Mouse (Mus musculus): ENCODE data around the gene Nppc. TPM values are rescaled to one million over a fixed set of nuclear protein-coding genes. Genes with fewer than 3 reads are reported as not detected.

Gene Nppc
- polyA plus RNA-seq, 1 experiment, result not detected

GRCm38 (mm10) chr1:86633840-86634750, 36.3 kb downstream of the Nppc start:
- no peaks in the 10 kb centered on the region for H3K36me3 ChIP-seq (ENCODE audit: control insufficient read depth)
- H3K9me3 ChIP-seq (ENCODE audit: control insufficient read depth, low read length), result no peaks in the 10 kb centered on the region
- no peak overlapping the region for H3K4me3 ChIP-seq (replicated peaks)
- H3K4me1 ChIP-seq (ENCODE audit: control insufficient read depth), result no peaks in the 10 kb centered on the region
- TF ChIP-seq TAL1 (IDR thresholded peaks at IDR 0.05; ENCODE audit: low read length) (no peak), GATA1 (IDR thresholded peaks at IDR 0.05; ENCODE audit: low read length) (no peak)
- H3K27me3 ChIP-seq (ENCODE audit: control insufficient read depth), result no peaks in the 10 kb centered on the region

DNA sequence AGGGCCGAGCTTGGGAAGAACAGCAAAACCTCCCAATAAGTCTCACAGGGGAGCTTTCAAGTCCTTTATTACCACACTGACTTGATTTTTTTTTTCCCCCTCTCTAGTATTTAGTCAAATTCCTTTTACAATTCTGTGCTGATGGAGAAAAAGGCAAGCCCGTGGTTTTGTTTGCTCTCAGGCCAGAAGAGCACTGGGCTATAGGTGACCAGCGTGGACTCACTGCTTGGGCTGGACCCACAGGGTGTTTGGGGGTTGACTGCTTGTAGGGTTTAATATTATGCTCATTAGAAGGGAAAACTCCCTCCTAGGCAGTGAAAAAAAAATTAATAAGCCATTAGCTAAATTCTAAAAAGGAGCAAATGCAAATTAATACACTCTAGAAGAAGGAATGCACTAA, 36.9 kb downstream of the Nppc start:
- Histone ChIP-seq H3K9me3 (ENCODE audit: control insufficient read depth, low read length) (no peaks in the 10 kb centered on the region), H3K27me3 (ENCODE audit: control insufficient read depth) (no peaks in the 10 kb centered on the region), H3K4me3 (replicated peaks) (no peak overlapping the region), H3K36me3 (ENCODE audit: control insufficient read depth) (no peaks in the 10 kb centered on the region), H3K4me1 (ENCODE audit: control insufficient read depth) (no peaks in the 10 kb centered on the region)
- TF ChIP-seq GATA1 (IDR thresholded peaks at IDR 0.05; ENCODE audit: low read length), result no peak
- no peak for TF ChIP-seq TAL1 (IDR thresholded peaks at IDR 0.05; ENCODE audit: low read length)

DNA sequence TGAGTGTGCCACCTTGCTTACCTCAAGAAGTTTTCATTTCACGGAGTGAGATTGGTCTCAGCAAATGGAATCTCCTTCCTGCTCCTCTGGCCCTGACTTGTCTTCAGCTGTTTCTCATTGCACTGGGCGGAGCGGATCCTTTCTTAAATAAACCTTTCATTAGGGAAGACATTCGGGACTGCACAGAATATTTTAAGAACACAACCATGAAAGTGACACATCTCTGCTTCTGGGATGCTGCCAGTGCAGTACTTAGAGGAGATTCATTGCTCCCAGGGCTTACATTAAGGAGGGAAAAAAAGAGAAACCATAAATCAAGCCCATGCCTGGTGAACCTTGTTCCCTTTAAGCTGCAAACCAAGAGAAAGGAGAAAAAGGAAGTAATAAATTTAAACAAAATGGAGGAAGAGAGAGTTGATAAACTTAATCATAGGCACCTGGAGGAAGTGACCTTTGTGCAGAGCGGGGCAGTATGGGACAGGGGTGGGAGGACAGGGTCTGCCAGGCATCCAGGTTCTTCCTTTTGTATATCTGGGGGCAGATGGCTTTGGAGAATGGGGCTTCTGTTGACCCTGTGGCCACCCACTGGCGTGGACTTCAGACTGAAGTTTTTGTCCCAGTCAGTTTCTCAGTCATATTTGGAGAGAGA, 37.5 kb downstream of the Nppc start:
- Histone ChIP-seq H3K36me3 (ENCODE audit: control insufficient read depth) (no peaks in the 10 kb centered on the region), H3K4me3 (replicated peaks) (no peak overlapping the region), H3K9me3 (ENCODE audit: control insufficient read depth, low read length) (no peaks in the 10 kb centered on the region), H3K27me3 (ENCODE audit: control insufficient read depth) (no peaks in the 10 kb centered on the region), H3K4me1 (ENCODE audit: control insufficient read depth) (no peaks in the 10 kb centered on the region)
- TF ChIP-seq GATA1 (IDR thresholded peaks at IDR 0.05; ENCODE audit: low read length) (no peak), TAL1 (IDR thresholded peaks at IDR 0.05; ENCODE audit: low read length) (no peak)

DNA sequence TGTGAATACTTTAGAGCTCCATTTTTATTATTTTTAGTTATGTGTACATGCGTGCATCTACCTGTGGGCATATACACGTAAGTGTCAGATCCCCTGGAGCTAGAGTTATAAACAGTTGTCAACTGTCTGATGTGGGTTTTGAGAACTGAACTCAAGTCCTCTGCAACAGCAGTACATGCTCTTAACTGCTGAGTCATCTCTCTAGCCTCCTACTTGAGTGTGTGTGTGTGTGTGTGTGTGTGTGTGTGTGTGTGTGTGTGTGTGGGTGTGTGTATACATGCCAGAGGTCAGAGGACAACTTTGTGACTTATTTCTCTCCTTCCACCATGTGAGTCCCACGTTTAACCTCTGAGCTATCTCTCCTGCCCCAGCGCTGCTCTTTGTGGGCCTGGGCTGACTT, 39.8 kb downstream of the Nppc start:
- H3K4me1 ChIP-seq (ENCODE audit: control insufficient read depth), result no peaks in the 10 kb centered on the region
- H3K27me3 ChIP-seq (ENCODE audit: control insufficient read depth), result no peaks in the 10 kb centered on the region
- no peaks in the 10 kb centered on the region for H3K36me3 ChIP-seq (ENCODE audit: control insufficient read depth)
- TF ChIP-seq TAL1 (IDR thresholded peaks at IDR 0.05; ENCODE audit: low read length), result no peak
- TF ChIP-seq GATA1 (IDR thresholded peaks at IDR 0.05; ENCODE audit: low read length), result no peak
- no peaks in the 10 kb centered on the region for H3K9me3 ChIP-seq (ENCODE audit: control insufficient read depth, low read length)
- no peak overlapping the region for H3K4me3 ChIP-seq (replicated peaks)

DNA sequence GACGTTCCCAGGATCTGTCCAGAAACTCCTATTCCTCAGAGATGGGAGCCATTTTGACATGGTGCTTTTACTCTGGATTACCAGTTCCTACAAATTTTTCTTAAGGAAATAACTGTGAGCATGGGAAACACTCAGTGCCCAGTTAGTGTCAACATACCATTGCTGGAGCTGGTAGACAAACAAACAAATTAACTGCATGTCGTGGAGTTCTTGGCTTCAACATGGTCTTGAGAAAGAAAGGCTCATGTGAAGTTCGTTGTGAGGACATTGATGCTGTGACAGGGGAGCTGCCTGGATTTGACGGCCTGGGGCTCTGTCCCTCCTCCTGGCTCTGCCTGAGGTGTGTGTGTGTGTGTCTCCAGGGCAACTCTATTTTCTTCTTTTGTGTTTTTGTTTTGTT, 40.4 kb downstream of the Nppc start:
- H3K36me3 ChIP-seq (ENCODE audit: control insufficient read depth), result no peaks in the 10 kb centered on the region
- no peaks in the 10 kb centered on the region for H3K27me3 ChIP-seq (ENCODE audit: control insufficient read depth)
- no peaks in the 10 kb centered on the region for H3K9me3 ChIP-seq (ENCODE audit: control insufficient read depth, low read length)
- no peak for TF ChIP-seq TAL1 (IDR thresholded peaks at IDR 0.05; ENCODE audit: low read length)
- H3K4me3 ChIP-seq (replicated peaks), result no peak overlapping the region
- no peaks in the 10 kb centered on the region for H3K4me1 ChIP-seq (ENCODE audit: control insufficient read depth)

- H3K27me3 ChIP-seq (ENCODE audit: control insufficient read depth), result no peaks in the 10 kb centered on the region
- no peaks in the 10 kb centered on the region for H3K36me3 ChIP-seq (ENCODE audit: control insufficient read depth)
- no peaks in the 10 kb centered on the region for H3K9me3 ChIP-seq (ENCODE audit: control insufficient read depth, low read length)
- no peaks in the 10 kb centered on the region for H3K4me1 ChIP-seq (ENCODE audit: control insufficient read depth)
- TF ChIP-seq GATA1 (IDR thresholded peaks at IDR 0.05; ENCODE audit: low read length), result no peak
- H3K4me3 ChIP-seq (replicated peaks), result no peak overlapping the region
Observed at GRCm38 (mm10) chr1:86628270-86628669, 42.1 kb downstream of the Nppc start.

- H3K9me3 ChIP-seq (ENCODE audit: control insufficient read depth, low read length), result no peaks in the 10 kb centered on the region
- no peak overlapping the region for H3K4me3 ChIP-seq (replicated peaks)
- no peak for TF ChIP-seq GATA1 (IDR thresholded peaks at IDR 0.05; ENCODE audit: low read length)
- TF ChIP-seq TAL1 (IDR thresholded peaks at IDR 0.05; ENCODE audit: low read length), result no peak
- no peaks in the 10 kb centered on the region for H3K4me1 ChIP-seq (ENCODE audit: control insufficient read depth)
- no peaks in the 10 kb centered on the region for H3K27me3 ChIP-seq (ENCODE audit: control insufficient read depth)
- no peaks in the 10 kb centered on the region for H3K36me3 ChIP-seq (ENCODE audit: control insufficient read depth)
Observed at GRCm38 (mm10) chr1:86623001-86624000, 47.1 kb downstream of the Nppc start.

DNA sequence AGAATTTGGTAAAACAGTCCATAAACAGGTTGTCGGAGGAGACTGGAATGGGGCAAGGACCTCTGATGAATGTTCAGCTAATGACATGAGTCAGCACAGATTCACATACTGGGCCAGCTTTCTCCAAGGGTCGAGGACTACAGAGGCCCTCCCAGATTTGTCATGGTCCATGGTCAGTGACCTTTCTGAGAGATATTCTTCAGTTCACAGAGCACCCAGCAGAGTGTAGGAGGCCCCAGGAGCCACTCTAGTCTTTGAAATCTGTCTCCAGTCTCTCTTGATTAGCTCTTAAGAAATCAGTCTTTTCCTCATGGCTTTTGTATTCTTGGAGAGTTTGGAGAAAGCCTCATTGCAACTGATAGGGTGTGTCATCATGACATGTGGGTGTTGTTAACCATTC, 48.1 kb downstream of the Nppc start:
- TF ChIP-seq TAL1 (IDR thresholded peaks at IDR 0.05; ENCODE audit: low read length) (no peak), GATA1 (IDR thresholded peaks at IDR 0.05; ENCODE audit: low read length) (no peak)
- Histone ChIP-seq H3K36me3 (ENCODE audit: control insufficient read depth) (no peaks in the 10 kb centered on the region), H3K9me3 (ENCODE audit: control insufficient read depth, low read length) (no peaks in the 10 kb centered on the region), H3K4me1 (ENCODE audit: control insufficient read depth) (no peaks in the 10 kb centered on the region), H3K27me3 (ENCODE audit: control insufficient read depth) (no peaks in the 10 kb centered on the region), H3K4me3 (replicated peaks) (no peak overlapping the region)
